Mouse (Mus musculus): ENCODE results near the gene Cryba4.

DNA sequence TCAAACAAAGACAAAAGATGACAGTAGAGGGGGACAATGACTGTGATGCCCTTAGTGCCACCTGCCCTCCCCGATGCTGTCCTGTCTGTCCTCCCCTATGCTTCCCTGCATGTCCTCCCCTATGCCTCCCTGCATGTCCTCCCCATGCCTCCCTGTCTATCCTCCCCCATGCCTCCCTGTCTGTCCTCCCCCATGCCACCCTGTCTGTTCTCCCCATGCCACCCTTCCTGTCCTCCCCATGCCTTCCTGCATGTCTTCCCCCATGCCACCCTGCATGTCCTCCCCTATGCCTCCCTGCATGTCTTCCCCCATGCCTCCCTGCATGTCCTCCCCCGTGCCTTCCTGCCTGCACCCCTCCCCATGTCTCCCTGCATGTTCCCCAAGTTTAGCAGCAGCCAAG, 47.8 kb upstream of the Cryba4 start:
- TF ChIP-seq MAX (IDR thresholded peaks at IDR 0.05; ENCODE audit: low read depth) (no peak), MYOD1 (IDR thresholded peaks at IDR 0.05; ENCODE audit: control insufficient read depth in 1 of 3, insufficient read length in 2 of 3, low read depth in 2 of 3) (no peak), POLR2A (IDR thresholded peaks at IDR 0.05; ENCODE audit: insufficient read length, low read depth) (no peak), E2F4 (IDR thresholded peaks at IDR 0.05; ENCODE audit: insufficient read depth) (no peak), MYOG (IDR thresholded peaks at IDR 0.05; ENCODE audit: control insufficient read depth in 1 of 3, insufficient read depth in 1 of 3, insufficient read length in 2 of 3, low read depth in 2 of 3) (no peak), POLR2AphosphoS2 (IDR thresholded peaks at IDR 0.05; ENCODE audit: insufficient read length, low read depth) (peak; percentile 58), USF1 (IDR thresholded peaks at IDR 0.05; ENCODE audit: low read depth) (no peak), TCF12 (IDR thresholded peaks at IDR 0.05; ENCODE audit: insufficient read depth, poor library complexity, severe bottlenecking) (no peak), REST (IDR thresholded peaks at IDR 0.05; ENCODE audit: insufficient read depth, insufficient read length) (no peak), CEBPB (IDR thresholded peaks at IDR 0.05; ENCODE audit: insufficient read depth, poor library complexity, severe bottlenecking) (no peak), TCF3 (IDR thresholded peaks at IDR 0.05; ENCODE audit: insufficient read length, low read depth) (no peak)
